Mouse (Mus musculus) embryonic fibroblast, embryonic 13.5 days (primary cell): ENCODE measurements around the gene Klrb1a. TPM values are rescaled to one million over a fixed set of nuclear protein-coding genes. Genes with fewer than 3 reads are reported as not detected.
"Not testable (repeated sequence)": the region's sequence is repeated elsewhere in the genome, so short reads cannot be mapped to it uniquely, and the experiment has no call there.

Experiments used
- H3K27ac ChIP-seq: 2 replicates; pipeline ENCODE4 v1.5.1; 2012; ENCODE audit warnings: low read length, control low read depth, inconsistent platforms; ENCODE audit not compliant: insufficient read depth
- H3K4me1 ChIP-seq: 2 replicates; pipeline ENCODE4 v1.6.1; 2011; ENCODE audit warnings: low read length; ENCODE audit not compliant: control insufficient read depth, insufficient read depth
- H3K4me3 ChIP-seq: 2 replicates; pipeline ENCODE4 v1.5.1; 2011; ENCODE audit warnings: mild to moderate bottlenecking, control low read depth, low read length; ENCODE audit not compliant: insufficient read depth
- CTCF ChIP-seq: IDR thresholded peaks from 2 replicates; pipeline ENCODE4 v1.5.1; 2011; ENCODE audit warnings: mild to moderate bottlenecking, control low read depth, low read length, moderate library complexity, borderline replicate concordance; ENCODE audit not compliant: insufficient read depth
- POLR2A ChIP-seq: IDR thresholded peaks from 2 replicates; pipeline ENCODE4 v1.6.1; 2011; ENCODE audit warnings: low read depth, mild to moderate bottlenecking, control low read depth, low read length, moderate library complexity
- polyA plus RNA-seq: library from polyadenylated mRNA; stranded (reverse); fragments of >200 nt; gene quantifications from 2 replicates; pipeline ENCODE4 v1.2.4, GENCODE M21; 2011; ENCODE audit warnings: low read depth; ENCODE audit not compliant: missing spikeins, insufficient read length

Klrb1a gene
- polyA plus RNA-seq, 1 experiment: not detected

DNA sequence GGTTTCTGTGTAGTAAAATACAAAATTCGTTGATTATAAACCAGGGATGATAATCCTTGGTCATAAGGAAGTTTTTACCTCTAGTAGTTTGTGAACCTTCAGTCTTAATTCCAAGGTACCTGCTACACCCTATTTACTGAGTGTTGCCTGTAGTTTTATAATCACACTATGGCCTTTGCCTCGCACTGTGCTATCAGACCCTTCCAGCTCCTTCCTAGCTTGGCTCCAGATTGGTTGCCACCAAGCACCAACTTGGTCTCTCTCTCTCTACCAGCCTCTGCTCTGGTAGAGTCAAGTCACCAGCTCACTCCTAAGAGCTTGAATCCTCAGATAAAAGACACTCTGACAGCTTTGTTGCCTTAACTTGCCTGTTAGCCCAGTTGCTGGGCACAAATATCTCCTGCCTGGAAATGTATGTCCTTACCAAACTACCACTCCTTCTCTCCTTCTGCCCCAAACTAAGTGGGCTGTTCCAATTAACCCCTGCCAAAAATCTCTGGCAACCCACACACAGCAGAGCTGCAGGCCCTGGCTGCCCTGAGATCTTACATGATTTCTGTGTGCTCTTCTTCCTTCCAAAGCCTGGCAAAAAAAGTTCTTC is 17.9 kb upstream of the Klrb1a start:
- TF ChIP-seq POLR2A (no peak), CTCF (no peak)
- H3K27ac ChIP-seq: no peak overlapping the region
- H3K4me3 ChIP-seq: no peak overlapping the region
- H3K4me1 ChIP-seq: no peaks in the 10 kb centered on the region

DNA sequence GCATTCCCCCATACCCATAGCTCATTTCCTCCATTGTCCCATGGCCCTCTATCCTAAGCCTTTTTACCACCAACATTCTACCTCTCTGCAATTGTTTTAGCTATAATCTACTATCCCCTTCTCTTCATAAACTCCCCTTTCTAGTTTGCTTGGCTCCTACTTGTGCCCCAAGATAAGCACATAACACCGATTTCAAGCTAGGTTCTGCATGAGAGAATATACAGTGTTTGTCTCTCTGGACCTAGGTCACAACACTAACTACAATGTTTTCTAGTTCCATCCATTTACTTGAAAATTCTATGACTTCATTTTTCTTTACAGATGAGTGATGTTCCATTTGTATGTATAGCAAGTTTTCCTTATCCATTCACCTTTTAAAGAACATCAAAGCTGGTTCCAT is 17.3 kb upstream of the Klrb1a start:
- TF ChIP-seq POLR2A (no peak), CTCF (no peak)
- H3K4me1 ChIP-seq: no peaks in the 10 kb centered on the region
- H3K27ac ChIP-seq: no peak overlapping the region
- H3K4me3 ChIP-seq: no peak overlapping the region

DNA sequence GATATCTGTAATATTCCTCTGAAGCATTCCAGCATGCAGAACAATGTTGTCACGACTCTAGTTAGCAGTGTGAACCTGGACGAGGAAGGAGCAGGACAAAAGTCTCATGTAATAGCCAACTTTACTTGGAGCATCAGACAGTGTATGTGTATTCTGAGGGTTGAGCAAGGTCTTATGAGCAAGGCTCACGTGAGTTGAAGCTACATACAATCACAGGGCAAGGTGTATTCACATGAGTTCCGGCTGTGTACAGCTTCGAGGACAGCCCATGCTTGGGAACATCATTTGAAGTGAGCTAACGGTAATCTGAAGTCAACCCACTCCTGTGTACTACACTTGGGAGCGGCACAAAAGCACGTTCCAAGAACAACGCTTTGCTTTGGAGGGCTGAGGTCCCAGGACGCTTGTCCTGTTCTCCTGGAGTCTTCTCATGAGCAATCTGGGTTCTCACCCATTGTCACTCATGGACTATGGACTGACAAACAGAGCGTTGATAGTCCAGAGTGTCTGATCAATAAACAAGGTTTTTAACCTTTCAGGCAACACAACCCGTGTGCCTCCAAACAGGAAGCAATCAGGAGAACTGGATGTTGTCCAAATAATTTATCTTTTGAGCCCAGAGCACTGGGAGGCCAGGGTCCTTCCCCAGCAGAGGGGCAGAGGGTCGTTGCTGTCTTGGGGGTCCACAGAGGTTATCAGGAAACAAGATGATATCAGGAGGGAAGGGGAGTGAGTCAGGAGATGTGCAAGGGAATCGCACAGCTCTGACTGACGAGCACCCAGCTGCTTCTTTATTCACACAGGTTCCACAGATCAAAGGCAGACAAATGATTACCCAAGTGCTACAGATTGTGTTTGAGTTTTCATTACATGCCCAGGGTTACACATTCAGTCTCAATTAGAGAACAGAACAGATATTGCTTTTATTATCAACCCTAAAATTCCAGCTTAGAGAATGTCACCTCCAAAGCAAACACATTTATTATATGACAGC is 7.9 kb upstream of the Klrb1a start:
- not testable (repeated sequence) for H3K4me1 ChIP-seq, H3K4me3 ChIP-seq, H3K27ac ChIP-seq

DNA sequence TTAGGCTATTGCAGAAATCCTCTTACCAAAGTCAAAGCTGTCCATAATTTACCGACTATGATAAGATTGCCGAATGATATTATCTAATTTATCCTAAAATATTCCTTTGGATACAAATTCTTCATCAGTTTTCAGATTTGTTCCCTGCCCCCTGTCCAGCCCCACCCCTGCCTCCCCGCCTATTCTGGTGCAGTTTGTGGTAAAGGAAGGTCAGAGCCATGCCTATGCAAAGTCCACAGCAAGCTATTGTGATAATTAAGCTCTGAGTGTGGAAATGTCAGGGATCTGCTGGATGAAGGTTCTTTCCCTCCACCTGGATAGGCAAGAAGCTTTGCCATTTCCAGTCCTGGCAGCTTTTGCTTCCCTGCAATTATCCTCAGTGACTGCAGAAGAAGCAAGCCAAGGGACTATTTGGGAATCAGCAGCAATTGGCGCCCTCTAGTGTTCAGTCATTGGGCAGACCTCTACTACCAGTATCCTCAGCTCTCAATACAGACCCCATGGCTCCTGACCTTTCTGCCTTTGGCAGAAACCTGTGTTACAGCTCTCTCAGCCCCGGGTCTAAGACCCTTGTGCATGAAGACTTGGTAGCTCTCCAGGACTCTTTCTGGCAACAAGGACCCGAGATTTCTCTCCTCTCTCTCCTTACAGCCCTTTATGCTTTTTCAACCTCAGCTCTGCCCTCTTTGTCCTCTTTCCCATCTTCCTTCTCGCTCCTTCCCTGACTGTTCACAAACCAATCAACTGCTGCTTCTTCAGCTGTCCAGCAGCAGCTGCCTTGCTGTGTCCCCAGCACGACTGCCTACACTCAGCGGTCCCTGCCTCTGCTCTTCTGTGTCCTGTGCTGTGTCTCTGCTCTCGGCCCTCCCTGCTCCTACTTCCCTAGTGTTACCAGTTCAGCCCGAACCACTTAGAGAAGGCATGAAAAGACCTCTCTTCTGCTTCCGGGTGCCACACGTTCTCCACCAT is 6.7 kb upstream of the Klrb1a start:
- not testable (repeated sequence) for H3K4me1 ChIP-seq, H3K27ac ChIP-seq, H3K4me3 ChIP-seq

DNA sequence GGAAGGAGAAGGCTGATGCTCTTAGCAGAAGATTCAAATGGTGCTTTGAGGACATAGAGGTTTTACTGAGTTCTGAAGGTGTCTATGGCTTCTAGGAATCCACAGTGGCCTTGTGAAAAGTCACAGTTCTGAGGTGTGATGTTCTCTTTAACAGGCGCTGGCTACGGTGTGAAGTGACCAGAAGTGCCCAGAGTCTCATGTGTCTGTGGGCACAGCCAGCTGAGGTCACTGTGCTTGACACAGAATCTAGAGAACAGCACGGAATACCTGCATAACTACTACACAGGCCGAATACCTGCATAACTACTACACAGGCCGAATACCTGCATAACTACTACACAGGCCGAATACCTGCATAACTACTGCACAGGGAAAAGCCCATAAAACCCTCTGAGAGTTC is 1.9 kb upstream of the Klrb1a start:
- H3K4me3 ChIP-seq, H3K4me1 ChIP-seq, H3K27ac ChIP-seq: not testable (repeated sequence)

DNA sequence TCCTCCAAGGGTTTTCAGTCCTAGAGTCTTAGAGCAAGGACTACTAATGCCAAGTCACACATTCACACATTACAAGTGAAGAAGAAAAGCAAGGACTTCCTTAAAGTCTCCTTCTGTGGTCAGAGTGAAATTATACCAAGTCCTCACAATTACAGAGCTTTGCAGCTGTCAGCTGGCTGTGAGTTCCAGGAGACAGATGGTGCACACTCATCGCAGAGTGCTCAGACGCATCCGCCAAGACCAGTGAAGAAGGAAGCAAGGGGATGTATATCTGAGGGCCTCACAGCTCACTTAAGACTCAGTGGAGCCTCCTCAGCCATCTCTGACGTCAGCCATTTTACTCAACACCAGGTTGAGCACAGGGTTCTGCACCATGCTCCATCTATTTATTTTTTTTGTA is 1.1 kb upstream of the Klrb1a start:
- no peak overlapping the region for H3K4me3 ChIP-seq
- no peaks in the 10 kb centered on the region for H3K4me1 ChIP-seq
- no peak overlapping the region for H3K27ac ChIP-seq
- no peak for TF ChIP-seq CTCF
- no peak for TF ChIP-seq POLR2A

DNA sequence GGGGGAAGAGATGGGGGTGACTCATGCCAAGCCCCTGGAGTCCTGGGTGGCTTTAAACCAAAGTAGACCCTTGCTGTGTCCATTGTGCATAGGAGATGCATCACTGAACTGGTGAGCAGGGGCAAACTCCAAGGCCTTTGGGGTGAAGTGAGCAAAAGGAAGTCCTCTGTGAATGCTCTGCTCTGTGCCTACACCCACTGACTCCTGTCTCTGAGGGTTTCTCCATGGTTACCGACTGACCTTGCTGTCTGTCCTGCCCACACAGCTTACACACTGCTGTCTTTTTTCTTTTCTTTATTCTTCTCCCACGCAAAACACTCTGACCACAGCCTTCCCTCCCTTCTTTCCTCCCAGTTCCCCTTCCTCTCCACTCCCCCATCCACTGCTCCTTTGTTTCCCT is 600 bp downstream of the Klrb1a start:
- H3K4me3 ChIP-seq: no peak overlapping the region
- H3K4me1 ChIP-seq: no peaks in the 10 kb centered on the region
- H3K27ac ChIP-seq: no peak overlapping the region
- TF ChIP-seq POLR2A (no peak), CTCF (no peak)

DNA sequence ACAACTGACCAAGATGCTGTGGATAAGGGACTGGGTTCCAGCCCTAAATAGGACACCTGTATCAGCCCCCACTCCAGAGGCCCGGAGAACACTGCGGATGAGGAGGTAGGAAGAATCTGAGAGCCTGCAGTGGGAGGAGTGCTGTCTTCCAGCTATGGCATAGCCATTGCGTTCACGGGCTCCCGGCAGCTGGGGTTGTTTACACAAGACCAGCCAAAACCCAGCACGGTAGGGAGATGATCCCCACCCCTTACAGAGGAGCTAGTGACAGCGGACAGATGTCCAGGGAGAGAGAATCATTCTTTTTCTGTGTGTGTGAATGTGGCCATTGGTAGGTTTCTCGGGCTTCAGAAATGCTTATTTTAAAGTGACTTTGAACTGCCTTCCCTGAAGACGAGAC is 17.0 kb downstream of the Klrb1a start:
- Histone ChIP-seq H3K27ac (no peak overlapping the region), H3K4me3 (no peak overlapping the region), H3K4me1 (no peaks in the 10 kb centered on the region)
- TF ChIP-seq POLR2A (no peak), CTCF (no peak)

DNA sequence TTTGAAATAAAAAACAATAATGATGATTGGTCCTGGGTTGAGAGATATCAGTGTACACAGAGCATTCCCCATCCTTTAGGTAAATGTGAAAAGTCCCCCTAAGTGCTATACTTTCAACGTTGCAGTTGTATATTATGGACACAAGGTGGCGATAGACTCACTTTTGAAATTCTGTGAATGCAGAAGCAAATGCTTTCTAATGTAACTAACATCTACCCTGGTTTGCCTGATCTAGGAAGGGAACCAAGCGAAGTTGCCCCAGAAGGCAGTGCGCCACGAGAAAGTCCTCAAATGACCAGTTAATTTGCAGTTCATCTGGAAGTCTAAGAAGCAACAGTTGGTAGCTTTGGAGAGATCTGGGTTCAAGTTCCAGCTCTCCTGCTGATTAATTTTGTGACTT is 18.8 kb downstream of the Klrb1a start:
- no peak for TF ChIP-seq CTCF
- TF ChIP-seq POLR2A: no peak
- no peak overlapping the region for H3K27ac ChIP-seq
- no peaks in the 10 kb centered on the region for H3K4me1 ChIP-seq
- H3K4me3 ChIP-seq: no peak overlapping the region
